Mouse (Mus musculus) limb, embryonic 15.5 days (tissue): ENCODE results near the gene Elfn2. TPM values are rescaled to one million over a fixed set of nuclear protein-coding genes. Genes with fewer than 3 reads are reported as not detected.

ENCODE experiments used
- ATAC-seq: fragments of 200-750 bp; cut with Nextera tagmentation; 2 replicates; pipeline ENCODE4 v1.8.0; 2017; ENCODE audit warnings: low read depth, moderate TSS enrichment; ENCODE audit not compliant: insufficient number of reproducible peaks, low FRiP score, low TSS enrichment
- H3K27ac ChIP-seq: fragments of 300-500 bp; sonication (generic); 2 replicates; pipeline ENCODE4 v1.5.1; 2015; ENCODE audit warnings: moderate library complexity, mild to moderate bottlenecking, inconsistent platforms
- H3K27me3 ChIP-seq: fragments of 300-500 bp; sonication (generic); 2 replicates; pipeline ENCODE4 v1.6.1; 2015; ENCODE audit warnings: inconsistent platforms
- H3K36me3 ChIP-seq: fragments of 300-500 bp; sonication (generic); 2 replicates; pipeline ENCODE4 v1.6.1; 2015; ENCODE audit warnings: inconsistent platforms
- H3K4me1 ChIP-seq: fragments of 300-500 bp; sonication (generic); 2 replicates; pipeline ENCODE4 v1.6.1; 2015; ENCODE audit warnings: inconsistent platforms
- H3K4me2 ChIP-seq: fragments of 300-500 bp; sonication (generic); 2 replicates; pipeline ENCODE4 v1.6.1; 2015; ENCODE audit warnings: mild to moderate bottlenecking, inconsistent platforms
- H3K4me3 ChIP-seq: fragments of 300-500 bp; sonication (generic); 2 replicates; pipeline ENCODE4 v1.5.1; 2015; ENCODE audit warnings: mild to moderate bottlenecking, inconsistent platforms
- H3K9ac ChIP-seq: fragments of 300-500 bp; sonication (generic); 2 replicates; pipeline ENCODE4 v1.6.1; 2015; ENCODE audit warnings: inconsistent platforms
- H3K9me3 ChIP-seq: fragments of 300-500 bp; sonication (generic); 2 replicates; pipeline ENCODE4 v1.6.1; 2016; ENCODE audit warnings: inconsistent platforms
- WGBS: fragments of 180-500 bp; shearing (Covaris S2); methylation state at CpG from one replicate; pipeline ENCODE4 v1.1.7; 2015; 5-methylcytosine and 5-hydroxymethylcytosine counted together
- polyA plus RNA-seq: library from polyadenylated mRNA; unstranded; fragments of >200 nt; fragmentation: Nextera tagmentation; extraction: Ambion mirVana; gene quantifications from 2 replicates; pipeline ENCODE4 v1.2.1, GENCODE M21; 2015

Gene Elfn2
- polyA plus RNA-seq, 1 experiment from 2014 or later, result 0.05 TPM

GRCm38 (mm10) chr15:78719416-78719815 is 845 bp upstream of the Elfn2 start:
- H3K9ac ChIP-seq, result no peak overlapping the region
- peaks cover 23% of the 10 kb centered on the region for H3K4me1 ChIP-seq
- H3K4me3 ChIP-seq, result no peak overlapping the region
- H3K9me3 ChIP-seq, result no peaks in the 10 kb centered on the region
- no peak for ATAC-seq
- no peak overlapping the region for H3K4me2 ChIP-seq
- no peaks in the 10 kb centered on the region for H3K36me3 ChIP-seq
- H3K27me3 ChIP-seq, result peaks cover 93% of the 10 kb centered on the region
- no peak overlapping the region for H3K27ac ChIP-seq
- 5% methylated on average over 14 of the region's 14 CpGs for WGBS

- Histone ChIP-seq H3K36me3 (no peaks in the 10 kb centered on the region), H3K4me3 (no peak overlapping the region), H3K27ac (no peak overlapping the region), H3K4me2 (no peak overlapping the region), H3K27me3 (peaks cover 93% of the 10 kb centered on the region), H3K9me3 (no peaks in the 10 kb centered on the region), H3K4me1 (peaks cover 28% of the 10 kb centered on the region), H3K9ac (no peak overlapping the region)
- WGBS, result 58% methylated on average over 13 of the region's 13 CpGs
- no peak for ATAC-seq
Measured at GRCm38 (mm10) chr15:78716936-78717335, 1.6 kb downstream of the Elfn2 start.

- H3K4me1 ChIP-seq, result peaks cover 28% of the 10 kb centered on the region
- WGBS, result 44% methylated on average over 5 of the region's 5 CpGs
- H3K36me3 ChIP-seq, result no peaks in the 10 kb centered on the region
- peaks cover 100% of the 10 kb centered on the region for H3K27me3 ChIP-seq
- no peak overlapping the region for H3K4me2 ChIP-seq
- H3K9ac ChIP-seq, result no peak overlapping the region
- ATAC-seq, result no peak
- H3K9me3 ChIP-seq, result no peaks in the 10 kb centered on the region
- H3K27ac ChIP-seq, result no peak overlapping the region
- no peak overlapping the region for H3K4me3 ChIP-seq
Measured at GRCm38 (mm10) chr15:78715856-78716255, 2.7 kb downstream of the Elfn2 start.

GRCm38 (mm10) chr15:78713751-78714150 is 4.8 kb downstream of the Elfn2 start:
- 75% methylated on average over 7 of the region's 7 CpGs for WGBS
- no peak overlapping the region for H3K9ac ChIP-seq
- no peaks in the 10 kb centered on the region for H3K36me3 ChIP-seq
- no peak for ATAC-seq
- H3K27ac ChIP-seq, result no peak overlapping the region
- no peak overlapping the region for H3K4me3 ChIP-seq
- peaks cover 16% of the 10 kb centered on the region for H3K4me1 ChIP-seq
- H3K9me3 ChIP-seq, result no peaks in the 10 kb centered on the region
- no peak overlapping the region for H3K4me2 ChIP-seq
- H3K27me3 ChIP-seq, result peaks cover 92% of the 10 kb centered on the region

GRCm38 (mm10) chr15:78712335-78713258 is 6.0 kb downstream of the Elfn2 start:
- Histone ChIP-seq H3K4me3 (peak overlapping the region; percentile 20; the same call in 1 of the 2 replicates), H3K9ac (no peak overlapping the region), H3K9me3 (no peaks in the 10 kb centered on the region), H3K27me3 (peaks cover 86% of the 10 kb centered on the region), H3K27ac (no peak overlapping the region), H3K4me1 (peaks cover 5% of the 10 kb centered on the region), H3K36me3 (no peaks in the 10 kb centered on the region), H3K4me2 (peak overlapping the region; percentile 39)
- no peak for ATAC-seq
- WGBS, result 11% methylated on average over 41 of the region's 53 CpGs

GRCm38 (mm10) chr15:78711935-78712334 is 6.6 kb downstream of the Elfn2 start:
- H3K27me3 ChIP-seq, result peaks cover 79% of the 10 kb centered on the region
- no peak overlapping the region for H3K27ac ChIP-seq
- H3K4me1 ChIP-seq, result peaks cover 5% of the 10 kb centered on the region
- H3K36me3 ChIP-seq, result no peaks in the 10 kb centered on the region
- H3K9me3 ChIP-seq, result no peaks in the 10 kb centered on the region
- no peak for ATAC-seq
- WGBS, result 73% methylated on average over 7 of the region's 7 CpGs
- no peak overlapping the region for H3K4me2 ChIP-seq
- no peak overlapping the region for H3K4me3 ChIP-seq
- no peak overlapping the region for H3K9ac ChIP-seq

- peaks cover 5% of the 10 kb centered on the region for H3K4me1 ChIP-seq
- H3K27me3 ChIP-seq, result peaks cover 66% of the 10 kb centered on the region
- H3K4me3 ChIP-seq, result no peak overlapping the region
- WGBS, result 37% methylated on average over 6 of the region's 6 CpGs
- no peak overlapping the region for H3K9ac ChIP-seq
- H3K36me3 ChIP-seq, result no peaks in the 10 kb centered on the region
- H3K4me2 ChIP-seq, result no peak overlapping the region
- no peaks in the 10 kb centered on the region for H3K9me3 ChIP-seq
- ATAC-seq, result no peak
- no peak overlapping the region for H3K27ac ChIP-seq
Measured at GRCm38 (mm10) chr15:78710634-78711033, 7.9 kb downstream of the Elfn2 start.

GRCm38 (mm10) chr15:78709767-78710166 is 8.8 kb downstream of the Elfn2 start:
- H3K27me3 ChIP-seq, result peaks cover 57% of the 10 kb centered on the region
- no peak for ATAC-seq
- peaks cover 5% of the 10 kb centered on the region for H3K4me1 ChIP-seq
- H3K36me3 ChIP-seq, result no peaks in the 10 kb centered on the region
- no peaks in the 10 kb centered on the region for H3K9me3 ChIP-seq
- H3K9ac ChIP-seq, result no peak overlapping the region
- H3K4me3 ChIP-seq, result no peak overlapping the region
- WGBS, result 29% methylated on average over 7 of the region's 7 CpGs
- no peak overlapping the region for H3K4me2 ChIP-seq
- H3K27ac ChIP-seq, result no peak overlapping the region

GRCm38 (mm10) chr15:78706630-78707029 is 11.9 kb downstream of the Elfn2 start:
- Histone ChIP-seq H3K27ac (no peak overlapping the region), H3K36me3 (no peaks in the 10 kb centered on the region)
- no peak for ATAC-seq

GRCm38 (mm10) chr15:78704824-78705223 is 13.7 kb downstream of the Elfn2 start:
- no peak for ATAC-seq
- no peaks in the 10 kb centered on the region for H3K9me3 ChIP-seq
- 49% methylated on average over 4 of the region's 4 CpGs for WGBS
- H3K4me2 ChIP-seq, result no peak overlapping the region
- H3K4me1 ChIP-seq, result no peaks in the 10 kb centered on the region
- H3K36me3 ChIP-seq, result no peaks in the 10 kb centered on the region
- H3K9ac ChIP-seq, result no peak overlapping the region
- peaks cover 8% of the 10 kb centered on the region for H3K27me3 ChIP-seq
- H3K27ac ChIP-seq, result no peak overlapping the region
- no peak overlapping the region for H3K4me3 ChIP-seq

More at GRCm38 (mm10) chr15:78706630-78707029, 11.9 kb downstream of the Elfn2 start:
- no peak overlapping the region for H3K4me2 ChIP-seq
- H3K27me3 ChIP-seq, result peaks cover 26% of the 10 kb centered on the region
- no peaks in the 10 kb centered on the region for H3K4me1 ChIP-seq
- H3K9ac ChIP-seq, result no peak overlapping the region
- 55% methylated on average over 3 of the region's 3 CpGs for WGBS
- no peaks in the 10 kb centered on the region for H3K9me3 ChIP-seq
- H3K4me3 ChIP-seq, result no peak overlapping the region

- no peak for ATAC-seq
Measured at GRCm38 (mm10) chr15:78704007-78704406, 14.6 kb downstream of the Elfn2 start.

GRCm38 (mm10) chr15:78700420-78700819 is 18.2 kb downstream of the Elfn2 start:
- ATAC-seq, result no peak
- H3K36me3 ChIP-seq, result no peaks in the 10 kb centered on the region
- WGBS, result 74% methylated on average over 2 of the region's 2 CpGs
- H3K27me3 ChIP-seq, result peaks cover 18% of the 10 kb centered on the region
- H3K9me3 ChIP-seq, result no peaks in the 10 kb centered on the region
- H3K4me3 ChIP-seq, result no peak overlapping the region
- no peak overlapping the region for H3K27ac ChIP-seq
- H3K9ac ChIP-seq, result no peak overlapping the region
- H3K4me2 ChIP-seq, result no peak overlapping the region
- H3K4me1 ChIP-seq, result no peaks in the 10 kb centered on the region

More at GRCm38 (mm10) chr15:78704007-78704406, 14.6 kb downstream of the Elfn2 start:
- Histone ChIP-seq H3K4me2 (no peak overlapping the region), H3K4me3 (no peak overlapping the region), H3K4me1 (no peaks in the 10 kb centered on the region), H3K27me3 (peaks cover 14% of the 10 kb centered on the region; the same call in 1 of the 2 replicates), H3K9ac (no peak overlapping the region), H3K36me3 (no peaks in the 10 kb centered on the region), H3K9me3 (no peaks in the 10 kb centered on the region), H3K27ac (no peak overlapping the region)
- WGBS, result 86% methylated on average over 3 of the region's 3 CpGs
